Mouse (Mus musculus) NIH3T3 (cell line): ENCODE measurements around the gene Stag1.
"Not testable (repeated sequence)": the region's sequence is repeated elsewhere in the genome, so short reads cannot be mapped to it uniquely, and the experiment has no call there.

Source experiments
- DNase-seq: peaks from one replicate; pipeline ENCODE4 v3.0.0-alpha.2; 2012; ENCODE audit warnings: low read depth

Gene Stag1

DNA sequence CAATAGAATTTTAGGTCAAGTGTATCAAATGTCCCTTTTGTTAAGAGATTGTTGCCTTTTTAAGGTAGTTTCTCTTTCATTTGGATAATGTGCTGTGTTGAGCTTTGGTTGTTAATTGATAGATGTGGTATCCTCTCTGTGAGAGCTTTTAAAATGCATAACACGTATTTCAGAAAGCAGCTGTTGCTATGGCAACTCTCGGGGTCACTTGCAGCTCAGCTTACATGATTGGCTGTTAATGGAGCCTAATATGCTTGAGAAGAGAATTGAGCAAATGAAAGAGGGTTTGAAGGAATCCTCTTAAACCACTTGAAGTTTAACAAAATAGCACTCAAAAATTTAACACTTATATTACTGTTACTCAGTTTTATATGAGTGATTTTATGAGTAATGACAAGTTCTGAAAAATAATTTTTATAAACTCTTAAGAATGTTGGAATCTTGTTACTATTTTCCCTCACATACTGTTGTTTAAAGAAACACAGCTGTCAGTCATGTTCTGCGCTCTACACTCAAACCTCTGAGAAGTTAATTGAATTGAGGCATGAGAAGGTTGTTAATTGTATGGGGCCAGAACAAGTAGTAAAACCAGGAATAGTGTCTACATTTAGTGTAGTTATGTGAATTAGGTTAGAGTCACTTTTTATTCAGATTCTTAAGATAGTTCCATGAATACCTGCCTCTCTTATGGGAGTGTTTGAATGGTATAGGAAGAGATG, 88.3 kb downstream of the Stag1 start:
- DNase-seq = peak; percentile 21

DNA sequence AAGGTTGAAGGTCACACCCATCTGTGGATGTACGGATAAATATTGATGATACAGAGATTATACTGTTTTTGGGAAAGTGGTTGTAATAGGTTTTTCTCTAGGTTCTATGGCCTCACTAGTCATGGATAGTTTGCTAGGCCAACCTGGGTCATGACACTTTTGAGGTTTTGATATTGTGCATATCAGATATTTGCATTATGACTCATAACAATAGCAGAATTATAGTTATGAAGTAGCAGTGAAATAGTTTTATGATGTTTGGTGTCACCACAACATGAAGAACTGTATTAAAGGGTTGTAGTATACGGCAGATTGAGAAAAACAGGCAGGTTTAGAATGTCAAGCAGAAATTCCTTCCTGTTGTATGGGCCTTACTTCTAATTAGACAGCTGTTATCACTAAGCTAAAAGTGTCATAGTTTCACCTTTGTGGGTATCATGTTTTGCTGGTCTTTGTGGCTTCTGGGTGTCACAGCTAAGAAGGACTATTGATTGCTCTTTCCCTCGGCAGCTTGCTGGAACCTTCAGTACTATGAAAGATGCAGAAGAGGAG, 92.2 kb downstream of the Stag1 start:
- no peak for DNase-seq

DNA sequence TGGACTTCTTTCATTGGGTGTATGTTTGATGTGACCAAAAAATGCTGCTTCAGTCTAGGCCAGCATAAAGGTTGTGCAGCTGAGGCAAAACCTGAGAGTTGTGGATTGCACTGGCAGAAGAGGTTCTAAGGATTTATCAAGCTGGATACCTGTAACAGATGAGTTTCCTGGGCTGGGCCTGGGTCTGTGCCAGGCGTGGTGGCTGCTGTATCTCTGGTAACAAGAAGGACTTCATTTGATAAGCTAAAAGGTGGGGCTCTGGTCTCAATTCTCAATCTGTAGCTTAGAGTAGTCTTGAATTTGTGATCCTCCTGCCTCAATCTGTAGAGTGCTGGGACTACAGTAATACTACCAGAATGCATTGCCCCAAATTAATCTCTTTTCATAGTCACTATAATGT, 94.6 kb downstream of the Stag1 start:
- no peak for DNase-seq

DNA sequence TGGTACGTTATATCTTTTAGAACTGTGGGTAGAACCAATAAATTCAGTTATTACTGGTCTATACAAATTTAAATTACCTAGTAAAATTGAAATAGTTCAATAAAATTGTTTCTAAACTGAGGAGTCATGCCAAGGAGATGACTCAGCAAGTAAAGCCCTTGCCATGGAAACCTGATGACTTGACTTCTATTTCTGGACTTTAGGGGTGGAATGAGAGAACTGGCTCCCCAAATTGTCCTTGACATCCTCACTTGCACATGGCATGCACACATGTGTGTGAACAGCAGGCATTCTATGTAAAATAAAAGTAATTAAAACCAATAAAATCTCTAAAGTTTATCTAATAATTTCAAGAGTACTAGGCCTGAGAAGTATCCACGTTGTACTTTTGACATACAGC, 98.9 kb downstream of the Stag1 start:
- no peak for DNase-seq

DNA sequence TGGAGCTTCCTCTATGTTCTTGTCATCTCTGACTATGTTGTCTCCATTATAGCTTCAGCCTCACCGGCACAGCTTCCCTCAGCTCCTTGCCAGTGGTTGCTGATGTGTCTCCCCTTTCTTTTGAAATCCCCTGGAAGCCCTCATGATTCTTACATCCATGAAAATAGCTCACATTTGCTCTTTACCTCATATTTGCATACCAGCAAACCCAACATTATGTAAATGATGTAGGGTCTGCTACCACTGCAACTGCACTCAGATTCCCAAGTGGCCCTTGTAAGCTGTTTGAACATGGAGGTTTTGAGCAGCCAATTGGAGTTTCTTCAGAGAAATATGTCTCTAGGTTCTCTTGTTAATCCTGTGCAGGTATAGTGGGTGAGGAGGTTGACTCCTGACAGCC, 110.0 kb downstream of the Stag1 start:
- DNase-seq = no peak

DNA sequence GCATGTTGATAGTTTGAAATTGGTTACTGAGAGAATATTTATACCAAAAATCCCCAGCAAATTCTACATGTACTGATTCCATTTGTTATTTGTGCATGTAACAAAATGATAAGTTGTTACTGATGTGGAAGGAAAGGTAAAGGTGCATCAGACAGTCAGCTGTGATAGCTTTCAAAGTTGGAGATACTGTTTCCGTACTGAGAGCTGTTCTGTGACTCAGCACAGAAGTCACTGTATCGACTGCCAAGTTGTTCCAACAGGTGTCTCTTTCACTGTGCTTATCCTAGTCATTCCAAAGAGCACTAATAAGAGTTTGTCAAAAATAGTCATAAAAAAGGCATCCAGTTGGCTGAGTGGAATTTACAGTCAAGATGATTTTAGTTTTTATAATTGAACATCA, 114.1 kb downstream of the Stag1 start:
- no peak for DNase-seq

DNA sequence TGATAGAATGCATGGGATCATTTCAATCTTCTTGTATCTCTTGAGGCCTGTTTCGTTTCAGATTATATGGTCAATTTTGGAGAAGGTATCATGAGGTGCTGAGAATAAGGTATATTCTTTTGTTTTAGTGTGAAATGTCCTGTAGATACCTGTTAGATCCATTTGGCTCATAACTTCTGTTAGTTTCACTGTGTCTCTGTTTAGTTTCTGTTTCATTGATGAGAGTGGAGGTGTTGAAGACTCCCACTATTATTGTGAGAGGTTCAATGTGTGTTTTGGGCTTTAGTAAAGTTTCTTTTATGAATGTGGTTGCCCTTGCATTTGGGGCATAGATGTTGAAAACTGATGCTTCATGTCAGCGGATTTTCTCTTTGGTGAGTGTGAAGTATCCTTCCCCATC, 127.2 kb downstream of the Stag1 start:
- DNase-seq = not testable (repeated sequence)

DNA sequence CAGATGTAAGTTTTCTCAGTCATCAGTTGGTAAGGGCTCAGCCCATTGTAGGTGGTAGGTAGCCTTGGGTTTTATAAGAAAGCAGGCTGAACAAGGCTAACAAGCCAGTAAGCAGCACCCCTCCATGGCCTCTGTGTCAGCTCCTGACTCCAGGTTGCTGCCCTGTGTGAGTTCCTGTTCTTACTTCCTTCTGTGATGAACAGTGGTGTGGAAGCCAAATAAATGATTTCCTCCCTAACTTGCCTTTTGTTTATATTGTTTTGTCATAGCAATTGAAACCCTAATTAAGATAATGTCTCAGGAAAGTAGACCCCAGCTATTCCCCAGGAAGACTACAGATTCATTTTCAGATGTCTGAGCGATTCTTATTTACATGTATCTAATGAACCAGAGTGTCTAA, 134.2 kb downstream of the Stag1 start:
- DNase-seq = no peak

DNA sequence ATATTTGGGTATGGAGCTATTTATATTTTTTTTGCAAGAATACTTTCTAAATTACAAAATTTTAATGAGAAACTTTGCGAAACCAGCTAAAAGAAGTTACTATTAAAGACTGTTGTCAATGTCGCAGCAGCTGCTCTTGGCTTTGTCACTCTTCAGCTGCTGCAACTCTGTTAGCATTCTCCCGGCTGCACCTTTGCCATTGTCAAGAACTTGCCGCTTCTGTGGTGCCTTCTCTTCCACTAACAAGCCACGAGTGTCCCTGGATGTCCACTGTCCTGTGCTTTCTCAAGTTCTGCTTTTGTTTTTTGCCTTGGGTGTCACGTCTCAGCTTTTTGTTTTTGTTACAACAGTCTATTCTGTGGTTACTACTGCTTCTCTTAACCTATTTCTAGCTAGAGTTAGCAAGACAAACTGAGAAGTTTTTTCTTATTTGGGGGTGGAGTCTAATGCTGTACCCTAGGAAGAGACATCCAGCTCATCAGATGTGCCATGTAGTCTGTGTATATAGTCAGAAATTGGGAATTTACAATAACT, 136.4 kb downstream of the Stag1 start:
- no peak for DNase-seq

DNA sequence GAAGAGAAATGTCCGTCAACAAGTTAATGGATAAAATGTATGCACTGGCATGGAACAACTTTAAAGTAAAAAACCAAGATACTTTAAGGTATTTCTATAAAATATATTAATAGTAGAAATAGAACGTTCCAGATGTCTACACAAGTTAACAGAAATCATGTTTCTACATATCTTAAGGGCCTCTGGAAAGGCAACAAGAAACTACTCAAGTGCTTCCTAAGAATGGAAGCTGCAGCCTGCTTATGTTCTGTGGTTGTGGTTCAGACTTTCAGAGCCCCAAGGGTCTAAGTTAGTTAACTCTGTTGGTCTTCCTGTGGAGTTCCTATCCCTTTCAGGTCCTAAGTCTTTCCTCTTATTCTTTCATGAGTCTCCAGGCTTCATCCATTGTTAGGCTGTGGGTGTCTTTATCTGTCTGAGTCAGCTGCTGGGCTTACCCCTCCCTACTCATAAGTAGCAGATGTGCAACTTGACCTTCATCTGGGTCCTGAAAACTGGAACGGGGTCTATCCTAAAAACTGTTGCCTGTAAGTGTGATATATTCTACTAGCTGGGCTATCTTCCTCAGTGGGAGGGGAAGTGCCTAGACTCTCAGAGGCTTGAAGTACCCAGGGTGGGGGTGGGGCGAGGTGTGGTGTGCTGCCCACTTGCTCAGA, 138.5 kb downstream of the Stag1 start:
- DNase-seq = peak; percentile 16

DNA sequence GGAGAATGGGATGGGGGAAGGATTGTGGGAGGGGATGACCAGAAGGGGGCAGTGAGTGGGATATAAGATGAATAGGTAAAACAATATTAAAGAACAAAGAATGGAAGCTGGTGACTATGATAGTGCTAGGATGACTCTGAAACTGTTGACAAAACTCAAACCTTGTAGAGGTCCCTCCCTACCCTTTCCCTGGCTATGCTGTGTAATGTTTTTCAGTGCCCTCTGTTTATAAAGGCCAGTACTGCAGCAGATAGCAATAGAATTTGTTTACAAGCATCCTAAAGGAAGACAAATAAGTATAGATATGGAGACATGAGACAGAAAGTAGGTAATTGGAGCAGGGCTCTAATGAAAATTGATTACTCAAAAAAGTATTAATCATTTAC, 139.0 kb downstream of the Stag1 start:
- peak; percentile 2 for DNase-seq

DNA sequence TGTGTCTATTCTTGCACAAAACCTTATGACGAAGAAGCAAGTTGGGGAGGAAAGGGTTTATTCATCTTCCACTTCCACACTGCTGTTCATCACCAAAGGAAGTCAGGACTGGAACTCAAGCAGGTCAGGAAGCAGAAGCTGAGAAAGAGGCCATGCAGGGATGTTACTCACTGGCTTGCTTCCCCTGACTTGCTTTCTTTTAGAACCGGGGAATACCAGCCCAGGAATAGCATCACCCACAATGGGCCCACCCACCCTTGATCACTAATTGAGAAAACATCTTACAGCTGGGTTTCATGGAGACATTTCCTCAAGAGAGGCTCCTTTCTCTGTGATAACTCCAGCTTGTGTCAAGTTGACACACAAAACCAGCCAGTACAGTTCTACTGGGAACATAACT, 179.6 kb downstream of the Stag1 start:
- DNase-seq = not testable (repeated sequence)

DNA sequence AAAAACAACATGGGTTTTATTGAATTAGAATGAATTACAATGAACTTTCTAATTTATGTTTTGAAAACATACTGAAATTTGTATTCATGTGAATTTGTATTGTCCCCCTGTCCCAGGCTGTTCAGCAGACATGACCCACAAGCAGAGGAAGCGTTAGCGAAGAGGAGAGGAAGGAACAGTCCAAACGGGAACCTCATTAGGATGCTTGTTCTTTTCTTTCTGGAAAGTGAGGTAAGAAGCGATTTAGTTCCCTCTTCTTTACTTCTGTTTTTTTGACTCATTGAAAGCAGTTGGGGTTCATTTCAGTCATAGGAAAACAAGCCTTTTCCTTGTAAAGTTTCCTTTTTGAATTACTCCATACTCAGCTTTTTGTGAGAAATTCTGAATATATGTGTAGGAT, 268.4 kb downstream of the Stag1 start:
- DNase-seq = no peak

DNA sequence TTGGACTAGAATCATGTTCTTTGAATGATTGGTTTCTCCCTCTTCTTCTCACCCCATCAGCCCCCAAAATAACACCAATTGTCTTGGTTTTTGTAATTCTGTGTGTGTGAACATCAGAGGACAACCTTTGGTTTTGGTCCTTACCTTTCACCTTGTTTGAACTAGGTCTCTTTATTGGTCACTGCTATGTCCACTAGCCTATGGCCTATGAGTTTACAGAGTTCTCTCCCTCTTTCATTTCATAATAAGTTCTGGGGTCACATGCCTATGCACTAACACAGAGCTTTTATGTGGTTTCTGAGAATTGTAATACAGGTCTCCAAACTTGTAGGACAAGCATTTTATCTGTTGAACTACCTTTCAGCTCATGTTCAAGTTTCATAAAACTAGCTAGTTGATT, 272.0 kb downstream of the Stag1 start:
- no peak for DNase-seq

DNA sequence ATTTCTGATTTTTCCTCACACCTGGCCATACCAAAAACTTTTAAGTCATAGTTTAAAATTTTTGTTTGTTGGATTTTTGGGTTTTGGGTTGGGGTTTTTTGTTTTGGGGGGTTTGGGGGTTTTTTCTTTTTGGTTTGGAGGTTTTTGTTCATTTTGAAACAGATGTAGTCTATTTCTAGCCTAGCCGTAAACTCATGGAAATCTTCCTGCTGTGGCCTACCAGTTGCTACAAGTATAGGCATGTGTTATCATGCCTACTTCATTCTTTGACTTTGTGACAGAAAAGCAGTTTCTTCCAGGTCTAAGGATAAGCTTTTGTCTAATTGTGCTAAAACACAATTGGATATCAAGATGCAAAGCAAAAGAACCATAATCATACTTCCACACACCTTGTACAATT, 298.5 kb downstream of the Stag1 start:
- DNase-seq = no peak

DNA sequence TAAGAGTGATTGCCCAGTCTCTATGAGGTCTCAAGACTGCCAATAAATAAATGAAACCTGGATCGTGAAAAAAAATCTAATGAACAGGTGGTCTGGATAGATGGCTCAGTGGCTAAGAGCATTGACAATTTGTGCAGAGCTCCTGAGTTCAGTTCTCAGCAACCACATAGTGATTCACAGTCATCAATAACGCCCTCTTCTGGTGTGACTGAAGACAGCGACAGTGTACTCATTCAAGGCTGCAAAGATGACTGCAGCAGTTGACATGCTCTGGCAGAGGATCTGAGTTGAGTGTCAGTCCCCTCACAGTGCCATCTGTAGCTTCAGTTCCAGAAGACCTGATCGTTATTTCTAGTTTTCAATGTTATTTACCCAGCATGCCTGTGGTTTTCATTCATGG, 300.4 kb downstream of the Stag1 start:
- no peak for DNase-seq

DNA sequence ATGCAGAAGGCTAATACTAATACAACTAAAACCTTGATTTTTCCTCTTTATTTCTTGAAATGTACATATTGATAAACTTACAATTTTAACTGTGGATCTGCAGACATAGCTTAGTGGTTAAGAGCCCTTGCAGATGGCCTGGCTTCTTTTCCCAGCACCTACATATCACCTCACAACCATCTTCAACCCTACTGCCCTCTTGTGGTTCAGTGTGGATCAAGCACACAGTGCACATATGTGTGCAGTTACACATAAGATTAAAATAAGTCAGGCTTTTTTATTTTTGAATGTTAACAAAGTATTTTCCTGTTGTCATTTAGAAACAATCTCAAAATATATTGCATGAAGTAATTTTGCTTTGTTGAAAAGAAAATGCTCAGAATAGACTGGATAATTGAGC, 312.8 kb downstream of the Stag1 start:
- DNase-seq = no peak

DNA sequence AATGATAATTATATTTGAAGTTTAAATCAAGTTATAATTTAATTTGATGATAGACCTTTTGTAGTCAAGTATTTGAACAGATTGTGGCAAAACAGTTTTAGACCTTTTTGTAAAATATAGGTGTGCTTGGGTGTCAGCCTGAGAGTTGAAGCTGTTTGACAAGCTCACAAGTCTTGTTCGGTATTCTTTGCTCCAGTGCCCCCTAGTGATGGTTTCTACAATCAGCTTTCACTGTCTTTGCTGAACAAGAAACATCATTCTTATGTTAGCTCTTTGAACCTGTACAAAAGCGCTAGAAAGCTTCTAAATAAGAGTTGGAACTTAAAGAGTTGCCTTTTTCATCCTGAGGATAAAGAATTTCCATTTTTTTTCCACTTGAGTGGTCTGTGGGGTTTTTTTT, 319.5 kb downstream of the Stag1 start:
- peak; percentile 84 for DNase-seq

DNA sequence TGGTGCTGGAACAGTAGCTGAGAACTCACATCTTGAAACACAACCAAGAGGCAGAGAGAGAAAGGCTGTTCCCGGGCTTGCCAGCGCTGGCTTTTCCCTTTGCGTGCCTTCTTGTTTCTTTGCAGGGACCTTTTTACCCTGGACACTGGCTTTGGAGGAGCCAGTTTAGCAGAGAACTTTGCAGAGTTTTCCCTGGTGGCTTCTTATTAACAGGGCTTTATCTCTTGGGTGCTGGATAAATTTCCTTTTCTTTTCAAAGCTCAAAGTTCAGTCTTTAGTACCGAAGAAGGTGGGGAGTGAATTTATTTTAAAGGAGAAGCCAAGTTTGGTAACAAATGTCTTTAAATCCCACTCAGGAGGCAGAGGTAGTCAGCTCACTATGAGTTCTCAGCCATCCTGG, 329.0 kb downstream of the Stag1 start:
- no peak for DNase-seq

DNA sequence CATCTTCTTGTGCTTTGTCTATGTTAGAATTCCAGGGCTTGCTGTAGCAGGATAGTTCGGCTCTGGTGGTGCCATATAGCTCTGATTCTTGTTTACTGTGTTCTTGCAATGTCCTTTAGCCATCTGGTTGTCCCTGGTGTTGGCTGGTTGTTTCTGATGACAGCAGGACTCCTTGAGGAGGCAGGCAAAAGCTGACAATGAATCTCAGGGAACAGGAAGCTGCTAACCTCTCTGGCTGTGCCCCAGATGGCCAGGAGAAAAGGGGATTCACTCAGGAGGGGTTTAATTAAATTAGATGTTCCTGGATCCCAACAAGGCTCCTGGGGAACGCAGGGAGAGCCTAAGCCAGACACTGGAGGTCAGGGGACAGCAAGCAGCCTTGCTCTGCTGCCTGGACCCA, 344.4 kb downstream of the Stag1 start:
- DNase-seq = no peak

DNA sequence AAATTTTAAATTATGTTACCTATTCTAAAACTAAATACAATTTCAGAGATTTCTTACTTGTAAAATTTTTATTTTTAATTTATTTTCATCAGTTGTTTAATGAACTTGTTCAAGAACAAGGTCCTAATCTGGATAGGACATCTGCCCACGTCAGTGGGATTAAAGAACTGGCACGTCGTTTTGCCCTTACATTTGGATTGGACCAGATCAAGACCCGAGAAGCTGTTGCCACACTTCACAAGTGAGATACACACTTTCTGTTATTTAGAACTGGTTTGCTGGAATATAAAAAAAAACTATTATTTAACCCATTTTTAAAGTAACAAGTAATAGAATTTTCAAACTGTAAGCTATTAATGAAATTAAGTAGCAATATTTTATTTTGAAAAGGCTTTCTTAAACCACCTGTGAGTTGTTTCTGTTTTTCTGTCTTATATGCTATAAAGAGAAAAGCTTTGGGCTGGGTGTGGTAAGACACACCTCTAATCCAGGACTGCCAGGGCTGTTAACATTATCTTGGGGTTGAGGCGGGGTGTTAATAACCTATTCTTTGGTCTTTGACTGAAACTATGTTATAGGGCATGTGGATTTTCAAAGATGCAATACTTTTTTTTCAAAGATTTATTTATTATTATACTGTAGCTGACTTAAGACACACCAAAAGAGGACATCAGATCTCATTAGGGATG, 347.2 kb downstream of the Stag1 start:
- no peak for DNase-seq

DNA sequence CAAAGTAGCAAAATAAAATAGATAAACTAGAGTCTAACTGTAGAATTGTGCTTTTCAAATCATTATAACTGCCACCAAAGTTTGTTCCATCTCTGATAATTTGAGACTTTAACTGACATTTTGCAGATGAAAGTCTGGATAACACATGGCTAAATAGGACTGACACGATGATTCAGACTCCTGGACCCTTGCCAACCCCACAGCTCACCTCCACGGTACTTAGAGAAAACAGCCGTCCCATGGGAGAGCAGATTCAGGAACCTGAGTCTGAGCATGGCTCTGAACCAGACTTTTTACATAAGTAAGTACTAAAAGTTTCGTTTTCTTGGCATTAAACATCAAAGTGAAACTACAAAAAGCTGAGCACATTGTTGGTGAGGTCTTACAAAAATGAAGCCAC, 353.9 kb downstream of the Stag1 start:
- DNase-seq = peak; percentile 63

DNA sequence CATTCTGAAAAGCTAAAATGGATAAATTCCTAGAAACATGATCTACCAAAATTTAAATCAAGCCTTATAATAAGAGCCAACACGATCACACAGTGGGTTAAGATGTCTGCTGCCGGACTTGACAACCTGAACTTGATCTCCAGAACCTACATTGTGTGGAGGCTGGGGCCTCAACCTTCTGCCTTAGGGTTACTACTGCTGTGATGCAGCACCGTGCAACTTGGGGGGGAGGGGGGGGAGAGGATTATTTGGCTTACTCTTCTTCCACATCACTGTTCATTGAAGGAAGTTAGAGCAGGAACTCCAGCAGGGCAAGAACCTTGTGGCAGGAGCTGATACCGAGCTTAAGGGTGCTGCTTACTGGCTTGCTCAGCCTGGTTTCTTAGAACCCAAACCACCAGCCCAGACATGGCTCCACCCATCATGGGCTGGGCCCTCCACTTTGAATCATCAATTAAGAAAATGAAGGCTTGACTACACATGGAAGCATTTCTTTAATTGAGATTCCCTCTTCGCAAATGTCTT, 365.4 kb downstream of the Stag1 start:
- no peak for DNase-seq
